Mouse (Mus musculus) left cerebral cortex, adult 11 months (tissue): ENCODE data around the gene Thada.
"Not testable (repeated sequence)": the region's sequence is repeated elsewhere in the genome, so short reads cannot be mapped to it uniquely, and the experiment has no call there.

Source experiments
- DNase-seq: peaks from one replicate; pipeline ENCODE4 v3.0.0; 2022; ENCODE audit warnings: low spot score

Gene Thada

DNA sequence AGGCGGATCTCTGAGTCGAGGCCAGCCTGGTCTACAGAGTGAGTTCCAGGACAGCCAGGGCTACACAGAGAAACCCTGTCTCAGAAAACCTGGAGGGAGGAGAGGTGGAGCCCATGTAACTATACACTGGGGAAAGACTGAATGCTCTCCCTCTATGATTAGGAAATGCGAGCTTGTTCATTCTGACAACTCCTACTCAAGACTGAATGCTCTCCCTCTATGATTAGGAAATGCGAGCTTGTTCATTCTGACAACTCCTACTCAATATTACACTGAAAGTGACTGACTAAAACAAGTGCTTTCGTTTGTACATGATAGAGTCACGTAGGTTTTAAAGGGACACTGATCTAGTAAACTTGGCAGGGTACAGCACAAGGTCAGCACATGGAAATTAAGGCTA, 174.8 kb downstream of the Thada start:
- DNase-seq, result not testable (repeated sequence)

DNA sequence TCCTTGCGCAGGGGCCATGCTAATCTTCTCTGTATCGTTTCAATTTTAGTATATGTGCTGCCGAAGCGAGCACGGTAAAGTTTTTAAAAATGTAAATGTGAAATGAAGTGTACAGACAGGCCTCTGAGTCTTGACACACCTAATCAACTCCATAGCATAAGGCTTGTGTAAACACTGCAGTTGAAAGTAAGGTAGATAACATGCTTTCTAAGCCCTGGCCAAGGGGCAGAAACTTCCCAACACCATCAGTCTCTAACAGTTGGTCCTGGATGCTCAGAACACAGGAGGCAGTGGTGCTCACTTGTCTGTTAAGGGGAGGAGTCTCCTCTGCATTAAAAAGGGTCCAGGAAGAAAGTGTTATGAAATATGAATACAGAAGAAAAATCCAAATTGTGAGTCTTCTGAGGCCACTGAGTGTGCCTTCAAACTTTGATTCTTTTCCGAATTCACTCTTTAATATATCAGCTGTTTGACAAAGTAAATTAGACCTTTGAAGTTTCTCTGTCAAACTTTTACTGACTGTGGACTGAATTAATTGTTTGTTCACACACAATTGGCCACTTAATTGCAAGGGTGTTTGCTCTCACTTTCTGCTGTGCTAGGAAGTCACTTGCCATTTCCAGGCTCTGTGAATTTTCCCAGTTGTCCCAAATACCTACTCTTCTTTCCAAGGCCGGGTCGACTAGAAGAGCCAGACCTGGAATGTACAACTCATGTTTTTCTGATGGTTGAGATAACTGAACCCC, 178.2 kb downstream of the Thada start:
- no peak for DNase-seq

DNA sequence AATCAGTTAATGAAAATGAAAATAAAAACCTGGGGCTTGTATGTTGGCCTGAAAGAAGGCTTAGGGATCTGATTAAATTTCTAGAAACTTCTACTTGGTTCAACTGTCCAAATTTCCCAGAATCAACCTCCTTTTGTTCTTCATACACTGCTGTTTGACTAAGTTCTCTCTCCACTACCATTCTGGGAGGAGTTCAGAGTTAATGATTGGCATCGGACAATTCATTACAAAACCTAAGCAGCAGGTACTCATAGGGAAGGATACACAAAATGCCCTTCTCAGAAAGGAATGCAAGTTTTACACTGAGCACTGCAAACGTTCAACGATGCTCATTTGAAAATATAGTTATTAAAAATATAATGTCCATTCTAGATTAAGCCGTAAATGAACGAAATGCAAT, 179.5 kb downstream of the Thada start:
- no peak for DNase-seq

DNA sequence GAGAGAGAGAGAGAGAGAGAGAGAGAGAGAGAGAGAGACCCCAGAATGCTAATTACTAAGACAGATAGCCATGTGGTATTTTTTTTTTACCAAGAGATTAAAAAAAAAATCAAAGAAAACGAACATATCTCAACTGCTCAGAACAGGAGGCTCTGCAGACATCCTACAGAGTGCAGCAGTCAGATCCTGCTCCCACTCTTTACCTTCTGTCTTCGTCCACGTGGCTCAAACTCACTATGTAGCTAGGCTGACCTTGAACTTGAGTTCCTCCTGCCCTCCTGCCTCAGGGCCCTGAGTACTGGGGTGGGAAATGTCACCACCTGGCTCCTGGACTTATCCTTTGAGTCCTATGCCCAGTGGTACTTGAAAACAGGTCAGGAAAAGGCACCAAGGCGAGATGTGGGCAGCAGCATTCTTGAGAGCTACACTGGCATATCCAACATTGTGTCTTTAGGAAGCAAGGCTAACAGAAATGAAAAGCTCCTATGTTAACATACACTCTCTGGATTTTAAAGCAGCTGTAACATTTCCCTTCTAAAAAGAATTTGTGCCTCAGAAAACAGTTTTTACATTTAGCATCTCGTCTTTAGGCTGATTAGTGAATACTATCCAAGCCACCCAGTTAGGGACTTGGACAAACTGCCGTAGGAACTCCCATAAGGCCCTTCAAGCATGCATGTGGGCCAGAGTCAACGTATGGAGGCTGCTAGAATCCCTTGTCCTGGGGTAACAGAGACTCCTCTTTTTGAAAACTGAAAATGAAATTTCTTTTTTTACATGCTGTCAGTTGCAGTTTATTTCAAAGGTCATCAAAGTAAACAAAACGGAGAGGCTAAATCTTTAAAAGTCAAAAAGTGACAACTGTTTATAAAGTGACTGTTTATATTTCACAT, 183.4 kb downstream of the Thada start:
- no peak for DNase-seq

DNA sequence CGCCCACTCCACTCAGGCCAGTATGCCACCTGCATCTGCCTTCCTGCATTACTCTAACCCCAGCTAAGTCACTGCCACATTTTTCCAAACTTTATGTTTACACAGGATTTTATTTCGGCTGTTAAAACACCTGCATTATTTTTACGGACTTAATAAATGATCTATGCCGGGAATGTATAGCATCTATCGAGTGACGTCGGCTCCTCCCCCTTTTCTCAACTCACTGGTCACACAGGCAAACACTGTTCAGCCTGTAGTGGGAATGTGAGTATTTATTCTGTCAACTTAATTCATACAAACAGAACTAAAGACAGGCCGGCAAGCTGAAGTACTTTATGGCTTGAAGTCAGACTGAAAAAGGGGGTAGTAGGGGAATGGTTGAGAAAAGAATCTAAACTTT, 187.0 kb downstream of the Thada start:
- no peak for DNase-seq

DNA sequence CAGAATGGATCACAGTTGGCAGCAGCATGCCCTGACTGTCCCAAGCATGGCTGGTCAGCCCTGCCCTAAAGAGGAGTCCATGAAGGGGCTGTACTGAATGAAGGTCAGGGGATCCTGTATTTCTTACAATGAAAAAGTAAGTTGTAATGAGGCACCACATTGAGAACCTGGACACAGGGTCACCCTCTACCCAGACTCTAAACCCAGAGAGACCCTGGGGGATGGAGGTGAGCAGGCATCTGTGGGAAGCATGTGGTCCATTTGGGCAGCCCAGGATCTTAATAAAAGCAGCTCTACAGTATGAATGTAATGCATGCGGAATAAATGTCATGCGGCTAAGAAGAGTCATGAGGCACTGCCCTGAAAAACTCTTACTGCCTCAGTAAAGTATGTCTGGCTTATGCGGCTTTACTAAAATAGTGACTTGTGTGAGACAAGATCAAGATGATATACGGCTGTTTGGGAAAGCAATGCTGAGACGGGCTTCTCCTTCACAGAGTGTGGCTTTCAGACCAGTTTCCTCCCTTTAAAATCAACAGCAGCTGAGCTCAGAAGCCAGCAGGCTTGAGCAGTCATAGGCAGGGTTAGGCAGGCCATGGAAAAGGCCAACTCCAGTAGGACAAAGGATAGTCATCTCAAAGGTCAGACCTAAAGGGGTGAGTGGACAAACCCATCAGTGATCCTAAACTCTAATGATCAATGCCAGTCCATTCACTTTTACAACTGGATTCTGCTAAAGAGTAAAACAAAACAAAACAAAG, 187.6 kb downstream of the Thada start:
- no peak for DNase-seq

DNA sequence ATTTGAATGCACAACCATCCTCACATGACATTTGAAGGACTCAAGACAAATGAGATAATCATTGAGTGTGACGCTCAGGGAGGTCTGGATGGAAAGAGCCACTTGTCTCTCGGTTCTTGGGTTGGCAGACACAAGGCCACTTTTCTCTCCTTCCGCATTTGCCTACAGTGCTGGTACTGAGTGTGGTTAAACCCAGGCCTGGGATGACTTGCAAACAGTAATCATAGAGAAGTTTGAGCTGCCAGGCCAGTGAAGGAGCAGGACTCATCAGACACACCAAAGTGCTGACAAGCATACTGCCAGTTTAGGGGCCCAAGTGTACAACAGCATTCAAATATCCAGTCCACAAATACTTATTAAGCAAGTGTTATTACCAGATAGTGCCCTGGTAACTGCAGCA, 191.0 kb downstream of the Thada start:
- no peak for DNase-seq

DNA sequence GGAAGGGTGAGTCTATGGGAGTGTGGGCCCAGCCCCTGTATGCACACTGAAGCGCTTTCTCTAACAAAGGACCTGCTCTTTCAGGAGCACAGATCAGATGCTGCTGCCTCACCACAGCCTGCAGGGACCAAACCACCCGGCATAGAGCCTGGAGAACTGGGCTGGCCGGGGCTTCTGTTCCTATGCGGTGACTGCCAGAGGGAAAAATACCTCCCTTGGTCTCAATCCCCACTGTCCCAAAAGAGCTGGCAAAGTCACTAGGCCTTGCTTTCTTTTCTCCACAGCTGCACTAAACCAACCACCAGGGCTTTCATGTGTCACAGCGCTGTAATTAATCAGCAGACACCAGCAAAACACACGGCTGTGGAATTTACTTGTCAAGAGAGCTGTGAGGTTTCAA, 191.8 kb downstream of the Thada start:
- no peak for DNase-seq

DNA sequence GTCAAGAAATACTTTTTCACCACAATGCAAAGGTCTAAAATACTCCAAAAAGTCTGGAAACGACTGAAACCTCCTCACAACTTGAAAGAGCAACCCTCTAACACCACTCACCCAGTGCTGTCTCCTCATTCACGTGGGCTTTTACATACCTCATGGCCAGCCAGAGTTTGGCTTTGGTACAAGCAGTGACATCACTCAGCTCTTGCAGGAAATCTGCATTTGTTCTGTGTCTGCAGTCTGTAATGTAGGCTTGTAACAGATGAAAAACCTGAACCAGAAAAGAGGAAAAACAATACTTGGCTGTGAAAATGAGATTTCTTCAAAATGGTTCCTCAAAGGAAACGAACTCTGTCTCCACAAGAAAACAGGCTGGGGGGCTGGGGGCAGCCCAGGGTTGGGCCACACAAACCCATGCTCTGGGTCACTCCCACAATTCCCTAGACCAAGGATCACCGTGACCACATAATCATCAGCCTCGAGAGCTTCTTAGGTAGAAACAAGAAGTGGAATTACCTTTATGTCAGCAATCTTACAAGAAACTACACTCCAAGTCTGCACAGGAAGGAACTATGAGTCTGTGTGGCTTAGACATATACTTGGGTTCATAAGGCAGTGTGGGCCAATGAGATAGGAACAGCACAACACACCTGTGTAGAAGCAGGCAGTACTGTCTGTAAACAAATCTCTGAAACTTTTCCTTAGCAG, 193.3 kb downstream of the Thada start:
- DNase-seq, result peak; percentile 34

DNA sequence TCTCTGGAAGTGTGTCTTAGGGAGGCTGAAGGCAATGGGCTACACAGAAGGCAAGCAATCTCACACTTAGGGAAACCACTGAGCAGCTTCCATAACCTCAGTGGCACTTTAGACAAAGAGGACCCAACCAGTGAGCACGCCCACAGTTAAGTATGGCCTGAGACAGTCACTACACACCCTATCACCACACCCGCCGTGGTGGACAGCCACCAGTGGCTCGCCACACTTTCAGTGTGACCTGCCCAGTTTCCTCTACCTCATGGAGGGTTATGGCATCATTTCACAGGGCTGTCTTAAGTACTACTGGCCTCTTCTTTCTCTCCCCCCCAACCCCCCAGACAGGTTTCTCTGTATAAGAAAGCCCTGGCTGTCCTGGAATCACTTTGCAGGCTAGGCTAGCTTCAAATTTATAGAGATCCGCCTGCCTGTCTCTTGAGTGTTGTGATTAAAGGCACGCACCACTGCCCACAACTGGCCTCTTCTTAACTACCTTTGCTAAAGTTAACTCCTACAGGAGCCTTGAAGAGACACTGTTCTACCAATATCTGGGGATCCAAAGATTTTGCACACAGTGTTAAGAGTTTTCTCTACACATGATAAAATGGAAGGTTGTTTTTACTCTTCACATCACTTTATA, 194.3 kb downstream of the Thada start:
- DNase-seq, result no peak

DNA sequence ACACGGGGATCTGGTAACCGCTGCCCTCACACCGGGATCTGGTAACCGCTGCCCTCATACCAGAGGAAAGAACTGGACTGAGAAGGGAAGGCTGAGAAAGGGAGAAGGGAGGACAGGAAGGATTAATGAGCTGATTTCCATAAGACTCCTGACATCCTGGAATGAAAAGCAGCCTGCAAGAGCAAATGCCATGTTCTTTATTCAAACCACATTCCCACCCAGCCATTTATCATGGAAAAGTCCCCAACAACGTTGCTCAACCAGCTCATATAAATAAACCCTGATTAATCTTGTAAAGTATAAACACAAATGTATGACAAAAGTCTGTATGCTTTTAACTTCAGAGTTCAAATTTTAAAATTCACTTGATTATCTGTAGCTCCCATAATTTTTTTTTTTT, 196.3 kb downstream of the Thada start:
- no peak for DNase-seq

DNA sequence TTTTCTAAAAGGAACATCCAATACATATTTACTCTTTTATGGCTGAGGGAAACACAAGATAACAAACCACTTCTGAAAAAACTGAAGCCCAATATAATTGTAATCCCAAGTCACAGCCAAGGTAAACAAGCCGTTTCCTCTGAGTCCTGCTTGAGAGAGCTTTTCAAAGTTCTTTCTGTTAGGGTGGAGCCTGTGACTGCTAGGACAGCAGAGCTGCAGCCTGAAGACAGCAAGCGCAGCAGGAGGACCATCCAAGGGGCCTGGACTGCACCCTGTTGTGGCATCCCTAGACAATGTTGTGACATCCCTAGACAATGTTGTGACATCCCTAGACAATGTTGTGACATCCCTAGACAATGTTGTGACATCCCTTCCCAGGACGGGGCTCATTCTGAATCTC, 197.6 kb downstream of the Thada start:
- DNase-seq, result no peak

DNA sequence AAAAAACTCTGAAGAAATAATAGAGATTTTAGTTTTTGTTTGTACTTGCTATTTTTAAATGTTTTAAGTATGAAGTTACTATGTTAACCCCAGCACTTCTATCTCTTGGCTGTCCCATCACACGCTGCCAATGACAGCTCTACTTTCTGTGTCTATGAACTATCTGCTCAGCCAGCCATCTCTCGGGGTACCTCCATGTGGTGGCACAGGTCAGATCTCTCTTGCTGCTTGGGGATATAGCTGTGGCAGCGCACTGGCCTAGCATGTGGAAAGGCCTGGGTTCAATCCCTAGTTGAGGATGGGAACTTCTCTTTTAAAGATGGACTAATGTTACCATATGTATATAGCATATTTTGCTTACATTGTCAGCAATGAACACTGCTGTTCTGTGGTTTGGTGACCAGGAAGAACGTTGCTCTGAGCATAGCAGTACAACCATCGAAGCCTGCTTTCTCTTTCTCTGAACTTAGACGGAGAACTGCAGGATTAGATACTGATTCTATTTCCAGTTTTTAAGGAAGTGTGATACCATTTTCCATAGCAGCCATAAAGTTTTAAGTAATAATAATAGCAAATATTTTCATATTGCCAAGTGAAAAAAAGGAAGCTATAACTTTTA, 198.4 kb downstream of the Thada start:
- DNase-seq, result no peak

DNA sequence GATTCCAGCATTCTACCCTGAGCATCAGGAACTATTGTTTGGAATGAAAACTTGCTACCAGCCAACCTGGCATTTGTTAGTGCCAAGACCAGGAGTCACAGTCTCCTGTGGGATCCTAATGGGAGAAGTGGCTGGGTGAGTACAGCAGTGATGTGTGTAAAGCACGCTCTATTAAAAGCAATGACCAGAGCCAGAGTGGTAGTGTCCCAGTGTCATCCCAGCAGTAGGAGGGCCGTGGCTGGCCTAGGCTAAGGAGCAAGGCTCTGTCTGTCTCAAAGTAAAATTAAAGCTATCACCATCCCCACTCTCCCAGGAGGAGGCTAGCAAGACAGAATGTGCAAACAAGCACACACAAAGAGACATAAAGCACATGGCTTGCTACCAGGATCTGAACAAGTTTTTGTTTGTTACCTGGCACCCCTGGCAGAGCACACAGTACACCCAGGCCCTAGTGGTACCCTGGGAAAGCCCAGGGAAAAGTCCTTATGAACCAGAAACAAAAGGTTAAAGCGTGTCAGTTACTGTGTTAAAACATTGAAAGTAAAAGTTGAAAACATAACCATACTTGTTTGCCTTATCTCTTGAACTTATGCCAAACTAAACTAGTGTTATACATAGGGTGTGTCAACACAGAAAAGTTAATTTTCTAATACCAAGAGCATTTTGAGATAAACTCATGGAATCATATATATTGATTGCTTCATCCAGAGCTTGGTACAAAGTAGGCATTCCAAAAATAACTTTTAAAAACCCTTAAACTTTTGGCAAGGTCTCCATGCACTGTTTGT, 199.7 kb downstream of the Thada start:
- DNase-seq, result no peak

DNA sequence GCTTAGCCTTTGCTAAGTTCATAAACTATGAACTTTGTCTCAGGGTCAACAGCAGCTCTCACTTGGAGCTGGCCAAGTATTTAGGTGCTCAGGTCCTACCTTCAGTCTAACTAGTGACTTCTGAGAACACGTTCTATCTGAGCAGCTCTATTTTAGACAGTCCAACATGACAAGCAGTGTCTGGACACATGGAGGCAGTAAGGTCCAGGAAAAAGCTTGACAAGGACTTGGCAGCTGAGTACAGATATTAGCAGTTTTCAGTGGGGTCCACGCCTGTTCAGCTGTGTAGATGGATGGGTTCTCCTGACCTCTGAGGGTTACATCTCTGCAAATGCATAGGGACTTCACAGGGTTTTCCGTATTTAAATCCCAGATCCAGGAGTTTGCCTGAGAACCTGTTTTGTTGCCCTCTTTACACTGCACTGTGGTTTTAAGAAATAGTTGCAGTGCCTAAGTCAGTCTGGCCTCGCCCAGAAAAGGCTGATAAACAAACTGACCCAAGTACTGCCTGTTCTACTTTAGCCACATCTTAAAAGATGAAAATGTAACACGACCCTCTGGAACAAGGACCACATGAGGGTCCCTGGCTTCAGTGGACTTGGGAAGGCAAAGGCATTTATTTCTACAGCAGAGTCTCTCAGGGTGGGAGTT, 200.4 kb downstream of the Thada start:
- DNase-seq, result no peak

DNA sequence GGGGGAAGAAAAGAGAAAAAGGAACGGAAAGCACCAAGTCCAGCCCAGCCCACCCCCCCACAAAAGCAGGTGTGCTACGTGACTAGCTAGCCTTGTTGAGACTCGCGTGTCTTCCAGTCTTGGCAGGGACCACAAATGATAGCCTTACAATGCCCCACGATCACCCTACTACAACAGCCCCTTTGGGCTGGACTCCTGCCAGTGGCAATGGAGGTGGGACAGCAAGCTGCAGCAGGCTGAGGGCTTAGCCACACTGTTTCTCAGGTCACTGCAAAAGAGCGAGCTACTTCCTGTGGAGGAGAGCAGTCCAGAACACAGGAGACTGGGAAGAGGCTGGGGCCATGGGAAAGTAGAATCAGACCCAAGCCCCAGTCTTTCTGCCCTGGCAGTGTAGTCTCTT, 201.7 kb downstream of the Thada start:
- DNase-seq, result no peak

DNA sequence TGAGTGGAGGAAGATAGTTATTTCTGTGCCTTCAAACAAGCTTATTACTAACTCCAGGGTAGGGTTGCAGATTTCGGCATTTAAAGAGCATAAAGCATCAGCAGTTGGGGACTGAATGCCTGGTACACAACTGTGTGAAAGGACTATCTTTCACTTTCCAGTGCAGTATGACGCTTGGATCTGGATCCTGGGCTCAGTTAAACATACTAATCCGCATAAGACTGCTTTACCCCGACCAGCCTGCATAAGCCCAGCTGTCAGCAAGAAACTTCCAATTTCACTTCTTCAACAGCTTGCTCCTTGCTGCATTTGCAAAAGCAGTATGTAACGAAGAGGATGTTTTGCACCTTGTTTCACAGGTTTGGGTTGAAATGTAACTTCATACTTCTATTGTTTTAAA, 202.4 kb downstream of the Thada start:
- no peak for DNase-seq

DNA sequence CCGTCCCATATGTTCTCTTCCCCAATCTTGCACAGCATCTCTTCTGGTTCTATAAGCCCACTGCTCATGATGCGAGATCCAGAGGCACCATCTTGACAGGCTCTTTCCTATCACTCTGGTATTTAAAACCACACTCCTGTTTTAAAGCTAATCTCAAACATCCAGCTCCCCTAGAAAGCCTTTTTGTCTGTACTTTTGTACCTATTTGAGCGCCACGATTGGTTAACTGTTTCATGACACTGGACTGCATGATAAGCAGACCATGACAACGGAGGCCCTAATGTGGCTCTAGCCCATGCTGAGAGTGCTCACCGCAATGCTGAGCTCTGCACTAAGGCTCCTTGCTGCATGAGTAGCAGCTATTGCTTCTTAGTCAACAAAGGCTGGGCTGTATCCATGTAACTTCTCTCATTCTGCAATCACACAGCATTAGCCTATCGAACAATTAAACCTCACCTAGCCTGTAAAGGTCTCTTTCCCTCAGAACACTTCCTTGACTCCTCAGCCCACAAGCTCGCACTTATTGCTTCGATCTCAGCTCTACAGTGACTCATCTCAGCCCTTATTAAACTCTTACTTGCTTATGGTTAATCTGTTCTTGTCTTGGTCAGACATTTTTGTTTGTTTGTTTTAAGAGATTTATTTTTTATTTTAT, 203.6 kb downstream of the Thada start:
- DNase-seq, result no peak

DNA sequence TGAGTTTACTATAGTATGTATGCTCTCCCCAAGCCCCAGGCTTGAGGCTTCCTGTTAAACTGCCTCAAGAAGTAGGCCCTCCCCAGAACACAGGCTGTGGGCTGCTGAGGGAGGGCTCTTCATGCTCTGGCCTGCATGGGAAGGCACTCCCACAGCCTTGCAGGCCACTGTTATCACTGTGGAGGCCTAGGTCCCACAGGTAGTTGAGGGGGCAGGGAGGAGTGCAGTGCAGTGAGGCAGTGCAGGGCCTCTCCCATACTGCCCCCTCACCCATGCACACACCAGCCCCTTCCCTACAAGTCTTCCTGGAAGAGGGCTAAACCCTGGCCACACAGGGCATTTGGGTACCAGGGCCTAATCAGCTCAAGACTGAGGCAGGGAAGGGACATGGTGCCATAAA, 205.0 kb downstream of the Thada start:
- DNase-seq, result no peak
